Mouse (Mus musculus): Measurements from ENCODE around the gene Tyms.

The Tyms gene

GRCm38 (mm10) chr5:30072825-30073821, at the start of gene Tyms:
TSS of gene Tyms (minus strand) at chr5:30073617.
- peak; percentile 22 to 55 for DNase-seq (ENCODE audit: low spot score in 2 of 2)

- no peak for DNase-seq (ENCODE audit: low spot score in 2 of 2)
These were observed 49.1 kb upstream of the Tyms start for GRCm38 (mm10) chr5:30122481-30122880.

- no peak for DNase-seq (ENCODE audit: low spot score in 2 of 2)
These were observed 46.7 kb upstream of the Tyms start for GRCm38 (mm10) chr5:30120106-30120505.

- DNase-seq (ENCODE audit: low spot score in 2 of 2): no peak
These were observed 45.7 kb upstream of the Tyms start for GRCm38 (mm10) chr5:30119163-30119562.

GRCm38 (mm10) chr5:30118018-30118417, 44.6 kb upstream of the Tyms start:
- DNase-seq (ENCODE audit: low spot score in 2 of 2): no peak

GRCm38 (mm10) chr5:30115718-30116117, 42.3 kb upstream of the Tyms start:
- no peak for DNase-seq (ENCODE audit: low spot score in 2 of 2)

DNA sequence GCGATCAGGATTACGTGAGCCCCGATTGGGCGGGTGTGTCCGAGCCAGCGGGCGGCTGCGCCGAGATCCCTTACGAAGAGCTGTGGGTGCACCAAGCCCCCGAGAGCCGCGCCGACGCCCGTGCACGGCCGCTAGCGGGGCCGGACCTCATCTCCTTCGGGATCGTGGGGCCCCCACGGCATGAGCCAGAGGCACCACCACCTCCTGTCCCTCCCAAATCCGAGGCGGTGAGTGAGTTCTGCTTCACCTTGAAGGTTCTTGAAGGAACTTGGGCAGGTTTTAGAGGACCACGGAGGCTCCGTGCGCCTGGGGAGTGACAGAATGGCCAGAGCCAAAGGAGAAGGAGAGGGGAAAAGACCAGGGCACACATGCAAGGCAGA, 41.3 kb upstream of the Tyms start:
- no peak for DNase-seq (ENCODE audit: low spot score in 2 of 2)

DNA sequence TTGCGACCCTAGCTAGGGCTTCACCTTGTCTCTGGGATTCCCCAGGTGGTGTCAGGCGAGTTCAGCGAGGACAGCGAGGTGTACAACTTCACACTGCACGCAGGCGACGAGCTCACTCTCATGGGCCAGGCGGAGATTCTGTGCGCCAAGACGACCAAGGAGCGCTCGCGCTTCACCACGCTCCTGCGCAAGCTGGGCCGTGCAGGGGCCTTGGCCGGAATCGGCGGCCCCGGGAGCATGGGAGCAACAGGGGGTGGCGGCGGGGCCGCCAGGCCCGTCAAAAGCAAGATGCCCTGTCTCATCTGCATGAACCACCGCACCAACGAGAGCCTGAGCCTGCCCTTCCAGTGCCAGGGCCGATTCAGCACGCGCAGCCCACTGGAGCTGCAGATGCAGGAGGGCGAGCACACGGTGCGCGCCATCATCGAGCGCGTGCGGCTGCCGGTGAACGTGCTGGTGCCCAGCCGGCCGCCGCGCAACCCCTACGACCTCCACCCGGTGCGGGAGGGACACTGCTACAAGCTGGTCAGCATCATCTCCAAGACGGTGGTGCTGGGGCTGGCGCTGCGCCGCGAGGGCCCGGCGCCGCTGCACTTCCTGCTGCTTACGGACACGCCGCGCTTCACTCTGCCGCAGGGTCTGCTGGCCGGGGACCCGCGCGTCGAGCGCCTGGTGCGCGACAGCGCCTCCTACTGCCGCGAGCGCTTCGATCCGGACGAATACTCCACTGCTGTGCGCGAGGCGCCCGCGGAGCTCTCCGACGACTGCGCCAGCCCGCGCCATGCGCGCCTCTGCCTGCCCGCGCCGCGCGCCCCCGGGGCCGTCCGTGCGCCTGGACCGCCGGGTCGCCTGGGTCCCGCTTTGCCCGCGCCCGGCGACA, 40.7 kb upstream of the Tyms start:
- DNase-seq (ENCODE audit: low spot score in 2 of 2): peak; percentile 60 to 63

GRCm38 (mm10) chr5:30112533-30113068, 39.2 kb upstream of the Tyms start:
- no peak for DNase-seq (ENCODE audit: low spot score in 2 of 2)

- DNase-seq (ENCODE audit: low spot score in 2 of 2): no peak
These were observed 38.4 kb upstream of the Tyms start for GRCm38 (mm10) chr5:30111771-30112170.

- DNase-seq (ENCODE audit: low spot score in 2 of 2): peak in 1 of 2 experiments; percentile 59
These were observed 37.7 kb upstream of the Tyms start for GRCm38 (mm10) chr5:30111126-30111525.

GRCm38 (mm10) chr5:30110371-30111060, 37.1 kb upstream of the Tyms start:
- DNase-seq (ENCODE audit: low spot score in 2 of 2): no peak

GRCm38 (mm10) chr5:30109899-30110298, 36.5 kb upstream of the Tyms start:
- no peak for DNase-seq (ENCODE audit: low spot score in 2 of 2)

DNA sequence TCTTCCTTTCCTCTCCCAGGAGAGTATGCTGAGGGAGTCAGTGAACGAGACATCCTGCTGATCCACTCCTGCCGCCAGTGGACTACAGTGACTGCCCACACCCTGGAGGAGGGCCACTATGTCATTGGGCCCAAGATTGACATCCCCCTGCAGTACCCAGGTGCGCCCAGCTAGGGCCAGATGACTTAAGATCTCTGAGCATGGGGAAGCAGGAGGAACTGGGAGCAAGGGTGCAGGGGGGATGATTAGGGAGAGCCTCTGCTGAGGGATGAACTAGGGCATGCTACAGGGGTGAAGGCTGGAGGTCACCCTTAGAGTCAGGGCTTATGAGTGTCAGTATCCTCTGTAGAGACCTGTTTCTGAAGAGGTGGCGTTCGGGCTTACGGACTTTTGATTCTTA, 34.8 kb upstream of the Tyms start:
- no peak for DNase-seq (ENCODE audit: low spot score in 2 of 2)

DNA sequence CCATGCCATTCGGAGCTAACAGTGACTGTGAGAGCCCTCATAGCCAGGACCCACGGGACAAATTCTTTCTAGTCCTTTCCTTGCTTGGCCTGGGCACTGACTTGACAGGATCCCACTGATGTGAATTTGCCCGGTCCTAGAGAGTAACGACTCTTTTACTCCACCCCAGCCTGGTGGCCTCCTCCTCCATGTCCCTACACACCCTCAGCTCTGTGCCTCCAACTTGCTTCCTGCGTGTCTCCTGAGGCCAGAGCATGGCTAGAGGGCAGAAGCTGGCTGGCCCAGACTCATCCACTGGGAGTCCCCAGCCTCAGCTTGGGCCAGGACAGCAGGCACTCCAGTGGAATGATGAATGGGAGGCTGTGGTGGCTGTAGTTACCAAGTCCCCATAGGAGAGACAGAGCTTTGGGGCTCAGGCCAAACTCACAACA, 34.2 kb upstream of the Tyms start:
- no peak for DNase-seq (ENCODE audit: low spot score in 2 of 2)

DNA sequence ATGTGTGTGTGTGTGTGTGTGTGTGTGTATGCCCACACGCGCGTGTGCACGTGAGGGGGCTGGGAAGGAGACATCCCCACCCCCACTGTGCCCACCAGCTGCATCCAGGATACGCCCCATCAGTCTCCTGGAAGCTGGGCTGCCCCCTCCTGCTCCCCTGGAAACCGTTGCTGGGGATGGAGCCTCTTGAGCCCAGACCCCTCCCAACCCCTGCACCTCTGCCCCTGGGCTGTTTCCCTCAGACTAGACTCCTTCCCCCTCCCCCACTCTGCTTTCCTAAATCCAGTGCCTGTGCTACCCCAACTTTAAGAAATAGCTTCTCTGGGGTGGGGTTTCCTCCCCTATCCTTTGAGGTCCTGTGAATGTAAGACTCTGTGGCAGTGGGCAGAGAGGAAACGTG, 33.8 kb upstream of the Tyms start:
- DNase-seq (ENCODE audit: low spot score in 2 of 2): no peak

DNA sequence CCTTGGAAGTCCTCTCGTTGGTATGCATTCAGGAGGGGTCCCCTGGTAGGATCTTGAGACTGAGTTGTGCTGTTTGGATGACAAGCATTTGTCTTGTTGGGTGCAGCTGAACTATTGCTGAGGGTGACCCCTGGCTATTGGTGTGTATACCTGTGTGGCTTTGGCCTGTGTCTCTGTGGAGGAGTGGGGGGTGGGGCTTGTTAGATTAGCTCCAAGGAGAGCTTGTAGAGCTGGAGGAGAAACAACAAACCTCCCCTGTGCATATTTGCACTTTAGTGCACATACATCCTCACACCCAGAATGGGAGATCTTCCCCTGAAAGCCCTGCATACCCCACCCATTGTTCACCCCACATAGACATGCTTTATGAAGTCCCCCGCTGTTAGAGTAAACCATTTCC, 33.3 kb upstream of the Tyms start:
- no peak for DNase-seq (ENCODE audit: low spot score in 2 of 2)

- no peak for DNase-seq (ENCODE audit: low spot score in 2 of 2)
These were observed 32.4 kb upstream of the Tyms start, which contains the start of gene 3110082J24Rik for GRCm38 (mm10) chr5:30105668-30106300. TSS of gene 3110082J24Rik (minus strand) at chr5:30106086.

- DNase-seq (ENCODE audit: low spot score in 2 of 2): no peak
These were observed 31.6 kb upstream of the Tyms start, which contains the start of gene Garem2 for GRCm38 (mm10) chr5:30104841-30105667. TSS of gene Garem2 (plus strand) at chr5:30105161.

DNA sequence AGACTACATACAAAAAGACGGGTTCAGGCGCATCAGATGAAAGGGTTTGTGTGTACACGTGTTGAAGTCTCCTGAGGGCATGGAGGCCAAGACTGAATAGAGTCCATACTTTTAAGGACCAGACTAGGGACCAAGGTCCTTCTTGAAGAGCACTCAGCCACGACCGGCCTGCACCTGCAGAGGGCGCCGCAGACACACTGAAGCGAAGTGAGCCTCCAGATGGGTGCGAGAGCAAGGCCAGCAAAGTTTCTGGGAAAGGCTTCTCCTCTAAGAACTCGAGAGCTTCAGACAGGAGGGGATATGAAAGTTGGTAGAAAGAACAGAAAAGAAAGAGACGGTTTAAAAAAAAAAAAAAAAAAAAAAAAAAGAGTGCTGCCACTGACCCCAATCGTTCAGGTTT, 30.9 kb upstream of the Tyms start:
- DNase-seq (ENCODE audit: low spot score in 2 of 2): no peak
